Mouse (Mus musculus): ENCODE results near the gene Prelid1.

- no peak for TF ChIP-seq CTCF (IDR thresholded peaks at IDR 0.05; ENCODE audit: low read depth, low read length)
- TF ChIP-seq GATA1 (IDR thresholded peaks at IDR 0.05; ENCODE audit: borderline replicate concordance, low read length), result no peak
- TF ChIP-seq GATA2 (IDR thresholded peaks at IDR 0.05; ENCODE audit: borderline replicate concordance, low read depth, low read length), result no peak
- TF ChIP-seq TAL1 (conservative IDR thresholded peaks at IDR 0.05; ENCODE audit: low read depth, low read length), result no peak
Measured at GRCm38 (mm10) chr13:55328171-55328570, 7.9 kb downstream of the Prelid1 start.
